Comparison of ENCODE assay signal across 8 mouse cellular contexts in genomic region chr5:30915974-30916433, GRCm38 (mm10). TPM values are rescaled to one million over a fixed set of nuclear protein-coding genes. Genes with fewer than 3 reads are reported as not detected.
A peak's percentile ranks its signal among the peaks of the same experiment; 100 is the strongest.
DNase-seq lines count a peak whose midpoint lies in the region; ATAC-seq lines count a peak whose summit lies in the region.

No protein-coding gene starts in this region.

- H3K27ac ChIP-seq in intestine, embryonic 15.5 days, result peak overlapping the region; percentile 96

- H3K4me2 ChIP-seq in intestine, embryonic 15.5 days (replicated peaks), result peak overlapping the region; percentile 79

- intact Hi-C loops in gastrocnemius, postnatal 36 days (cut with DNase I), result loop anchor here (2.0 kb wide), 1 partner anchor 109 kb away; no protein-coding TSS in a partner anchor
- intact Hi-C loops in left cerebral cortex, postnatal 14 days (cut with DNase I), result loop anchor here (5.0 to 10.0 kb wide), 2 partner anchors 109 to 201 kb away; partner anchors contain the start of gene Dpysl5

- H3K9me3 ChIP-seq in intestine, embryonic 15.5 days, result no peaks in the 10 kb centered on the region

- H3K9ac ChIP-seq in intestine, embryonic 15.5 days, result no peak overlapping the region

- peaks cover 27% of the 10 kb centered on the region for H3K36me3 ChIP-seq in intestine, embryonic 15.5 days

- under 1% methylated on average over 7 of the region's 7 CpGs for WGBS in intestine, embryonic 15.5 days

- H3K27me3 ChIP-seq in intestine, embryonic 15.5 days (replicated peaks), result no peaks in the 10 kb centered on the region

- peaks cover 46% of the 10 kb centered on the region for H3K4me1 ChIP-seq in intestine, embryonic 15.5 days (replicated peaks)

- H3K4me3 ChIP-seq in intestine, embryonic 15.5 days (replicated peaks), result peak overlapping the region; percentile 53

- peak; percentile 86 for DNase-seq in urinary bladder, postnatal 14 days (ENCODE audit: low spot score)
- no peak for DNase-seq in urinary bladder, postnatal 10 days (ENCODE audit: low spot score)
- DNase-seq in embryo, embryonic 11.5 days (ENCODE audit: low read depth, low spot score), result peak; percentile 85
- peak; percentile 75 to 86 for DNase-seq in gastrocnemius, postnatal 36 days
- peak; percentile 91 to 97 for DNase-seq in left cerebral cortex, postnatal 14 days (ENCODE audit: low spot score in 2 of 2)
- peak; percentile 87 to 93 for DNase-seq in right cerebral cortex, postnatal 36 days (ENCODE audit: low spot score in 2 of 2)

- peak; percentile 71 for ATAC-seq in intestine, embryonic 15.5 days
- ATAC-seq in megakaryocyte-erythroid progenitor cell, adult 5-6 weeks (replicated peaks; ENCODE audit: low FRiP score, low TSS enrichment, poor library complexity, severe bottlenecking), result peak; percentile 67

RNA-seq across cellular contexts. Expression of gene Emilin1, which starts 2.8 kb away (rescaled TPM):
- total RNA-seq in gastrocnemius, postnatal 36 days (2021), result 1 to 10 TPM; 4.8 to 7.0 TPM
- 183 and 190 TPM in 2 replicates for polyA plus RNA-seq in intestine, embryonic 15.5 days (2015; fragmentation: Nextera tagmentation; extraction: Ambion mirVana)
- total RNA-seq in left cerebral cortex, postnatal 14 days (2021), result 1 to 10 TPM; 4.5 to 4.9 TPM
- total RNA-seq in megakaryocyte-erythroid progenitor cell, adult 5-6 weeks (2014; fragmentation: Nextera tagmentation), result 13.5 and 18.9 TPM in 2 replicates
- 5.7 and 10.3 TPM in 2 replicates for total RNA-seq in megakaryocyte-erythroid progenitor cell, adult 5-6 weeks (2017)

RNA-seq across cellular contexts. Expression of gene Khk, which starts 5.2 kb away (rescaled TPM):
- 10 to 100 TPM; 27.1 to 30.3 TPM for total RNA-seq in gastrocnemius, postnatal 36 days (2021)
- polyA plus RNA-seq in intestine, embryonic 15.5 days (2015; fragmentation: Nextera tagmentation; extraction: Ambion mirVana), result 23.3 and 26.9 TPM in 2 replicates
- total RNA-seq in left cerebral cortex, postnatal 14 days (2021), result 1 to 10 TPM; 8.3 to 9.1 TPM
- total RNA-seq in megakaryocyte-erythroid progenitor cell, adult 5-6 weeks (2014; fragmentation: Nextera tagmentation), result 80.4 and 113 TPM in 2 replicates
- 64.4 and 90.0 TPM in 2 replicates for total RNA-seq in megakaryocyte-erythroid progenitor cell, adult 5-6 weeks (2017)

RNA-seq across cellular contexts. Expression of gene Ost4, which starts 8.4 kb away (rescaled TPM):
- total RNA-seq in gastrocnemius, postnatal 36 days (2021), result 10 to 100 TPM; 94.1 to 99.6 TPM
- 449 and 476 TPM in 2 replicates for polyA plus RNA-seq in intestine, embryonic 15.5 days (2015; fragmentation: Nextera tagmentation; extraction: Ambion mirVana)
- total RNA-seq in left cerebral cortex, postnatal 14 days (2021), result 100 to 1,000 TPM in 1 of 2 experiments, 10 to 100 TPM in 1; 96.8 to 101 TPM
- total RNA-seq in megakaryocyte-erythroid progenitor cell, adult 5-6 weeks (2014; fragmentation: Nextera tagmentation), result 270 and 300 TPM in 2 replicates
- total RNA-seq in megakaryocyte-erythroid progenitor cell, adult 5-6 weeks (2017), result 278 and 305 TPM in 2 replicates

RNA-seq across cellular contexts. Expression of gene Agbl5, which starts 27.5 kb away (rescaled TPM):
- 1 to 10 TPM; 1.6 to 3.0 TPM for total RNA-seq in gastrocnemius, postnatal 36 days (2021)
- 13.9 and 16.4 TPM in 2 replicates for polyA plus RNA-seq in intestine, embryonic 15.5 days (2015; fragmentation: Nextera tagmentation; extraction: Ambion mirVana)
- total RNA-seq in left cerebral cortex, postnatal 14 days (2021), result 10 to 100 TPM; 14.7 to 16.5 TPM
- total RNA-seq in megakaryocyte-erythroid progenitor cell, adult 5-6 weeks (2014; fragmentation: Nextera tagmentation), result 13.6 and 29.9 TPM in 2 replicates
- 12.1 and 23.3 TPM in 2 replicates for total RNA-seq in megakaryocyte-erythroid progenitor cell, adult 5-6 weeks (2017)

RNA-seq across cellular contexts. Expression of gene Cgref1, which starts 29.4 kb away (rescaled TPM):
- total RNA-seq in gastrocnemius, postnatal 36 days (2021), result 1 to 10 TPM; 2.5 TPM
- polyA plus RNA-seq in intestine, embryonic 15.5 days (2015; fragmentation: Nextera tagmentation; extraction: Ambion mirVana), result 36.1 and 42.8 TPM in 2 replicates
- total RNA-seq in left cerebral cortex, postnatal 14 days (2021), result 10 to 100 TPM; 33.2 to 35.3 TPM
- 0.35 TPM in 1 of 2 replicates, not detected in the other for total RNA-seq in megakaryocyte-erythroid progenitor cell, adult 5-6 weeks (2014; fragmentation: Nextera tagmentation)
- total RNA-seq in megakaryocyte-erythroid progenitor cell, adult 5-6 weeks (2017), result 0.46 TPM in 1 of 2 replicates, not detected in the other
